Mouse (Mus musculus) liver, adult (tissue): ENCODE results near the gene Hist1h2be.
"Not testable (repeated sequence)": the region's sequence is repeated elsewhere in the genome, so short reads cannot be mapped to it uniquely, and the experiment has no call there.

Experiments used
- GATA4 ChIP-seq: IDR thresholded peaks from 2 replicates; pipeline ENCODE4 v1.6.1; 2014; ENCODE audit warnings: mild to moderate bottlenecking, low read length; ENCODE audit not compliant: insufficient replicate concordance

Hist1h2be gene

GRCm38 (mm10) chr13:23537006-23537710 lies 83.8 kb downstream of the Hist1h2be start:
- no peak for TF ChIP-seq GATA4

GRCm38 (mm10) chr13:23536076-23536822 lies 84.7 kb downstream of the Hist1h2be start:
- TF ChIP-seq GATA4 = no peak

GRCm38 (mm10) chr13:23535137-23536075 lies 85.5 kb downstream of the Hist1h2be start, which contains the start of gene Hist1h3g:
TSS of gene Hist1h3g (plus strand) at chr13:23535422.
- not testable (repeated sequence) for TF ChIP-seq GATA4

- no peak for TF ChIP-seq GATA4
Observed at GRCm38 (mm10) chr13:23534368-23535131, 86.4 kb downstream of the Hist1h2be start.
